Mouse (Mus musculus): Measurements from ENCODE around the gene Ppp1r3a. TPM values are rescaled to one million over a fixed set of nuclear protein-coding genes. Genes with fewer than 3 reads are reported as not detected.

Gene Ppp1r3a
- polyA plus RNA-seq (2014; fragmentation: Illumina TruSeq; extraction: RNeasy Lipid Tissue Mini Kit (QIAGEN cat#74804); ENCODE audit: low read depth, low replicate concordance), result 2.4 TPM

DNA sequence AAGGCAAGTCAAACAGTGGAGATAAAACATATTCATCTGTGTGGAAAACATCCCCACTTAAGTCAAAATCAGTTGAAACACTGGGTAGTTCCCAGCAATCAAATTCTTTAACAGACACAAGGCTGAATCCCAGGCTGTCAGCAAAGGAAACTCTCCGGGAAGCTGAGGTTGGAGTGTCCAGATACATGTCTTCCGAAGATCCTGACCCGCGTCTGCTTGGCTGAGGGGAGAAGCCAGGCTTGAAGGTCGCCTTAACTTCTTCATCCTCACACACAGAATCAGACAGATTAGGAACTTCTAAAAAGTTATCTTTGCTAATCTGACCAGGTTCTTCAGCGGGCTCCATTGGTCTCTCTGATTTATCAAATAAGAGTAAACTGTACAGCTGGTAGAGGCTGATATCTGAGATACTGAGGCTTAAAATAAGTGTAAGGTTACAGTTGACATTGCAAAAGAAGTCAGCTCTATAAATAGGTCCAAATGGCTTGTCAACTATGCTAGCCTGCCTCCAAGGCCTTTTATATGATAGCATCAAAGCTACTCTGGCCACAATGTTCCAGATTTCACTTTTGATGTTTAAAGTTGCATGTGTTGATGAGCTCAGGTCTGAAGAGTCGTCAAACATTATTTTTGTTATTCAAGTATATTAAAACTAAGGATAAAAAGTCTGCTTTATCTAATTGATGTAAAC lies at the start of gene Ppp1r3a:
Ppp1r3a (minus strand) TSS at position 374 of the 691 bp plus-strand sequence.

Other genes starting within 250 kb of the Ppp1r3a start
- gene Foxp2, start 146.1 kb upstream of the Ppp1r3a start, polyA plus RNA-seq (2014; fragmentation: Illumina TruSeq; extraction: RNeasy Lipid Tissue Mini Kit (QIAGEN cat#74804); ENCODE audit: low read depth, low replicate concordance), result 0.84 TPM

Data from testis, adult 10 weeks (tissue).